Mouse (Mus musculus) cerebellum, postnatal 14 days (tissue): ENCODE data around the gene Retnlg.
"Not testable (repeated sequence)": the region's sequence is repeated elsewhere in the genome, so short reads cannot be mapped to it uniquely, and the experiment has no call there.

Source experiments
- DNase-seq, 2 experiments: peaks; one replicate each; pipeline ENCODE4 v3.0.0; 2021; ENCODE audit warnings: mixed read lengths in 2 of 2

The Retnlg gene

DNA sequence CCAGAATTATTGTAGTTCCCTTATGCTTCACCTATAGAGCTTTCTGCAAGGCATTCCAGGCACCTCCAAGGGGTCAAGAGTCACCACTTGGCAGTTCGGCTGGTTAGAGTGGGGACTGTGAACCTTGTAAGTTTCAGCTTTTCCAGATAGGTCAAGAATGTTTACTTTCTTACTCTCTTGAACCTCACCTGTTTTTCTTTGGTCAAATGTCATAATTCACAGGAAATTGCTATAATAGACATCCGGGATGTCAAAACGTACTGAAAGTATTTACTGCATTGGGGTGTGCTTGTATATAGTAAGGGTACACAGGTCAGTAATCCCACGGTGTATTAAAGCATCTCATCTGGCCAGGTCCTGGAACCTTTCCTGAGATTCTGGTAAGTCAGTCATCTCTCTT lies at the start of gene Retnlg:
TSS of gene Retnlg (plus strand) at position 301 of the 400 bp plus-strand sequence.
- no peak for DNase-seq

DNA sequence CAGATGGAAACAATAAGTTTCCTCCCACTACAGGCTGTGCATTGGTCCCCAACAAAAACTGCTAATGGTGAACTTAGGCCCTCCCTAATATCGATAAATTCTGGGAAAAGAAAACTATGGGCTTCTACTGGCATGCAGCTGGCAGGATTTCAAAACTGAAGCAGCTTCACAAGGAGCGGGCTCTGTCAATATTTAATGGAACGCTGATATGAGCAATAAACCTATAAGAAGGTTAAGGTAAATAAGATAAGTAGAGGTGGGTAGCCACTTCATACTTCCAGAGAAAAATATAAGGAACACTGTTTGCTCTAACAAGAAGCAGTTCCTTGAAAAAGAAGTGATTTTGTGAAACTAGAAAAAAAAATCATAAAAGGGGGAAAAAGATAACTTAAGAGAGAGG lies 45.9 kb upstream of the Retnlg start:
- no peak for DNase-seq

DNA sequence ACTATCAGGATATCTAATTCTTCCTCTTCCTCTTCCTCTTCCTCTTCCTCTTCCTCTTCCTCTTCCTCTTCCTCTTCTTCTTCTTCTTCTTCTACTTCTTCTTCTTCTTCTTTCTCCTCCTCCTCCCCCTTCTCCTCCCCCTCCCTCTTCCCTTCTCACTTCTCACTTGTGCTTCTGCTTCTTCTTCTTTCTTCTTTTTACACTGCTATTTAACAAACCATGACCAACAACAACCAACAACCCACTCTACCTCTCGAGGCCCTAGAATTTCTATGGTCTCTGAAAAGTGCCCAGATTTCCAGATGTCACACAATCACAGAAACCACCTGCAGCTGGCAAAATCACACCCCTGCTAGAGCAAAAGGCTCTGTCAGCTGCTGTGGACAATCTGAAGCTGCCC lies 44.8 kb upstream of the Retnlg start:
- DNase-seq, result no peak

DNA sequence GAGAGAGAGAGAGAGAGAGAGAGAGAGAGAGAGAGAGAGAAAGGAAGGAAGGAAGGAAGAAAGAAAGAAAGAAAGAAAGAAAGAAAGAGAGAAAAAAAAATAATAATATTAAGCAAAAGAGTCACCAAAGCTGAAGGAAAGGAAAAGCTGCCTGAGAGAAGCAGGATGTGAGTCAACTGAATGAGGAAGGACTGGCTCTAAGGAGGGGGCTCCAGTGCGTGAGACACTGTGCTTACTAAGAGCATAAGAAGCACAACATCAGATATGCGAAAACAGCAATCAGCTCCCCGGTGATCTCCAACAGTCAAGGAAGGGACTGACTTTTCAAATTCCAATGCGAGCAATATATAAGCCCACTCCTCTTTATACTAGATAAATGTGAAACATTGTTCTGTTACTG lies 43.4 kb upstream of the Retnlg start:
- DNase-seq, result no peak

DNA sequence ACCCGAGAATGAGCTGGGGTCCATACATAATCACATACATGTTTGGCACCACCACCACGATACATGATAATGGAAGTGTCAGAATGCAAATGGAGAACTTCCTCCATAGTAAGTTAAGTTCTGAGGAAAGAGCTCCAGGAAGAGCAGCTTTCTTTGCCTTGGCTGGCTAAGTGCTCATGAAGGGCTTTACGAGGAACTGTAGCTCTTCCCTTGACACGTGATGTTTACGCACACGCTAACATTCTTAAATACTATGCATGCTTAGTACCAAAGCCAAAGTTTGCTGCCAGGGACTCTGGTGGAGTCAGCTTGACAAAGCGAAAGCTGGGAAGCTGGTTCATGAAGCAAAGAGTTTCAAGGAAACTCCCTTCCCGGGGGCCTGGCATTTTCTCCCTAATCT lies 40.4 kb upstream of the Retnlg start:
- DNase-seq, result no peak

DNA sequence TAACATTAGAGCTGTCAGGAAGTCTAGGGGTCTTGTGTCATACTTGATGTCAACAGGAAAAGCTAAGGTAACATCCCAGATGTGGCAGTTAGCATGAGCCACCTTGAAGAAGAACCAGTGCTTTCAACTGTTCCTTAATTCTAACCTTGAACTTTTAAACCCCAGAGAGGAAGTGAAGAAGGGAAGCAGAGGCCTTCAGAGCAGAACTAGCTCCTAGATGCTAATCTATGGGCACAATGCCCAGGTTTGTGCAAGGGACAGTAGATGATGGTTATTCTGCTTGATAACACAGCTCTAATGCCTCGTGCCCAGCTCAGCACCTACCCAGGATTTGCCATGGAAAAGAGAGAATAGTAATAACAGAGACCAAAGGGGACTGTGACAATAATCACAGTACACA lies 38.8 kb upstream of the Retnlg start:
- DNase-seq, result not testable (repeated sequence)

DNA sequence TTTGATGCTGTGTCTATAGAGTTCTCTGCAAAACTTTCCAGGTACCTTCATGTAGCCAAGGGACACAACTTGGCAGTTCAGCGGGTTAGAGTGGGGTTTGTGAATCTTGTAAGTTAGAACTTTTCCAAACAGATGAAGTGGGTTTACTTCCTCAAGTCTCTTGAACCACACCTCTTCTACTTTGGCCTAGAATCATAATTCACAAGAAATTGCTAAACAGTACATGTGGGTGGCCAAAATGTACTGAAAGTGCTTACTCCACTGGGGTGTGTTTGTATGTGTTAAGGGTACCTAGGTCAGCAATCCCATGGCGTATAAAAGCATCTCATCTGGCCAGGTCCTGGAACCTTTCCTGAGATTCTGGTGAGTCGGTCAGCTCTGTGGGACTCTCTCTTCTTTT lies 30.2 kb upstream of the Retnlg start, which contains the start of gene Retnla:
TSS of gene Retnla (plus strand) at position 286 of the 400 bp plus-strand sequence.
- DNase-seq, result no peak

DNA sequence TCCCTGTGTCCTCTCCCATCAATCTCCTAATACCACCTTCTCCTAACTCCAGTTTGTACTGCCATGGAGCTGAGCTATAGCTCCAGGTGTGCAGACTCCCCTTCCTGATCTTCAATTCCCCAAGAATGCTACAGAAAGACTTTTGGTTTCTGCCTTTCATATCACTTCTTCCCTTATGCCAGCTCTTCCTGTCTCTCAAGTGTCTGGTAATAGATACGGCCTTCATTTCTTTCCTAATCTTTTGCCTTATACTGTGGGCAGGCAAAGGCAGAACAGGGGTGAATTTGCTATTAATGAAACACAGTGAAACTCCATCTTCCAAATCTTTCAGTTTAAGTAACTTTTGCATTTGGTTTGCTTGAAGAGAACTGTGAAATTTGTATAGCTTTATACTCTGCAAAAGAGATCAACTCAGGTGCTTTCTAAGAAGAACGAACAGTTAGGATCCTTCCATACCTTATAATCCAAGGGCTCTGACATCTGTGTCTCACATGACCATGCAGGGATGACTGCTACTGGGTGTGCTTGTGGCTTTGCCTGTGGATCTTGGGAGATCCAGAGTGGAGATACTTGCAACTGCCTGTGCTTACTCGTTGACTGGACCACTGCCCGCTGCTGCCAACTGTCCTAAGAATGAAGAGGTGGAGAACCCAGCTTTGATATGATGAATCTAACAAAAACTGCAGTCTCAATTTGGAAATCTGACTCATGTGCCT lies 28.6 kb upstream of the Retnlg start:
- DNase-seq, result no peak

DNA sequence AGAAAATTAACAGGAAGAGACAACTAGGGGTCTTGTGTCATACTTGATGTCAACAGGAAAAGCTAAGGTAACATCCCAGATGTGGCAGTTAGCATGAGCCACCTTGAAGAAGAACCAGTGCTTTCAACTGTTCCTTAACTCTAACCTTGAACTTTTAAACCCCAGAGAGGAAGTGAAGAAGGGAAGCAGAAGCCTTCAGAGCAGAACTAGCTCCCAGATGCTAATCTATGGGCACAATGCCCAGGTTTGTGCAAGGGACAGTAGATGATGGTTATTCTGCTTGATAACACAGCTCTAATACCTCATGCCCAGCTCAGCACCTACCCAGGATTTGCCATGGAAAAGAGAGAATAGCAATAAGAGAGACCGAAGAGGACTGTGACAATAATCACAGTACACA lies 7.4 kb upstream of the Retnlg start:
- not testable (repeated sequence) for DNase-seq

DNA sequence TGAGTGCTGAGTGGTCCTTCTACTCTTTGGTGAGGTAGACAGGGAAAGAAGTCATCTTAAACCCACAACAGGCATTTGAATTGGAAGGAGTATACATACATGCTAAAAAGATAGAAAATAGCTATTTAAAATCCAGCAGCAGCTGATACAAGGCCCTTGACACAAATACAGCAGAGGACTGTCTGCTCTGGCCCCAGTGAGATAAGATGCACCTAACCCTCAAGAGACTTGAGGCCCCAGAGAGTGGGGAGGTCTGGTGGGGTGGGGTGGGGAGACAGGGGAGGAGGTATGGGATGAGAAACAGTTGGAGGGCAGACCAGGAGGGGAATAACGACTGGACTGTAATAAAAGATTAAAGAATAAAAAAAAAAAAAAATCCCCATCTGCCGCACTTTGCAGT lies 4.7 kb upstream of the Retnlg start:
- DNase-seq, result no peak

DNA sequence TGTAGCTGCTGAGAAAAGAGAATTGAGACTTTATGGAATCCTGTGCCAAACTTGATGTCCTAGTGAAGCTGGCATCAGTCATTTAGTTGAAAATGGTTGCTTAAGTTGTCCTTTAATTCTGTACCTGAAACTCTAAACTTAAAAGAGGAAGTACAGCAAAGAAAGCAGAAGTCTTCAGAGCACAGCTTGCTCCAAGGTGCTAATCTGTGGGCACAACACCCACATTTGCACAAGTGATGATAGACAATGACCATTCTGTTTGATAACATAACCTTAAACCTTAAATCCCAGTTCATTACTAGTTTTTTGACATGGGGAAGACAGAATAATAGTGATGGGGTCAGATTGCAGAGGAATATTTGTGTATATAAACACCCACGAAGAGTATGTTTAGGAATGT lies 3.8 kb upstream of the Retnlg start:
- DNase-seq, result no peak

DNA sequence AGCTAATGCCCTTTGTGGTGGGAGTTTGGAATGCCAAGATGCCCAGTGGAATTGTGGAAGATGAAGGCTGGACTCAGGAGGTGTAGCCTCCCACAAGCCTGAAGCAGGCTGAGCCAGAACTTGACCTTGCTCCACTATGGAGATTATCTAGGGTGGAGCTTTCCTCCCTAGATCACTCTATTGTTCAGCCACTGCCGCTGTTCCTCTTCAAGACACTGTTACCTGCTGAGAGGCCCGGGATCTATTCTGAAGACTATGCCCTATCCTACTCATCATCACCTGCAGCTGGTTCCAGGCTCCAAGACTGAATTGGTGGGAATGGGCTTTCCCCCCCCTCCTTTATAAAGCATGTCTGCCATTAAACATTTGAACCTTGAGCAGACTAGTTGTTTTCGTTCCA lies 2.8 kb upstream of the Retnlg start:
- DNase-seq, result no peak

DNA sequence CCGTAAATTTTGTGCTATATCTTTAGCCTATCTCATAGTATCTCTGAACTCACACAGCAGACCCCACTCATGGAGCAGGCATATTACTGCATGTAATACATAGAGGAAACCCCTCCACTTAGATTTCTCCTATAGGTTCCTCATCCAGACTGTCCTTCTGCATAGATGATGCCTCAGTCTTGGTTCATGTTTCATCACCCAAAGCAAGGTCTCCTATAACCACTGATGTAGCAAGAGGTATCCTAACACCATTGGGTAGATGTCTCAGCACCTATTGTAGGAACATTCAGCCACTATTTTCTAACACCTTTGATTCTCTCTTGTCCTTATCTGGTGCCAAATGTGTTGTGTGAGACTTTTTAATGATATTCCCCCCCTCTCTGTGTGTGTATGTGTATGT lies 667 bp upstream of the Retnlg start:
- DNase-seq, result no peak

DNA sequence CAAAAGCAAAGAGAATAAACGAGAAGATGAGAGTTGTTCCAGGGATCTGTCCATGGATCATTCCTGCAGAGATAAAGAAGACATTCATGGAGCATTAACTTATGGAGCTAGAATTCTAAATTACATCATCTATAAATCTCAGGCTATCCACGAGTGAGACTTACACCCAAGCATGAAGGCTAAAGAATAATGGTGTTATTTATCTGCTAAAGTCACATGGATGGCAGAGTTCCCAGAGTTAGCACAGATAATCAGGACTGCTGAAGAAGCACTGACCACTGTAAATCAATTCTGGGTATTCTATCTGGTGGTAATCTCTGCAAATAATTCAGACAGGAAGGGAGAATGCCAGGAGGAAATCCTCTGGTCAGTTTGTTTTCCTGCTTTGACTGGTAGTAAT lies 18.3 kb downstream of the Retnlg start:
- no peak for DNase-seq

DNA sequence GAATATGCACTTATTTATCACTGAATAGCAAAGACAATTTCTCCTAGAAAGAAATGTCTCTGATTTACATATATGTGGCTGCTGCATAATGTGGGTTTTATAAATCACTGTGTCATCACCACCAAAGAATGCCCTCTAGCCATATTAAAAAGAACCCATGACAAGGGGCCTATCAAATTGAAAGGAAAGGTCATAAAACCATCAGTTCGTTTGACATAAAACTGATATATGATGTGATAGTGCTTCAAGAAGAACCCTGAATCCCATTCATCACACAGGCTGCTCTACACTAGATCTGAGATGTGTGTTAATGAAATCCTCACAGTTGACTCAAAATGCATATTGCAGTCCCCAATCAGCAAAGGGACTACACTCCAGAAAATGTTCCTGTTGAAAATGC lies 27.4 kb downstream of the Retnlg start:
- no peak for DNase-seq

DNA sequence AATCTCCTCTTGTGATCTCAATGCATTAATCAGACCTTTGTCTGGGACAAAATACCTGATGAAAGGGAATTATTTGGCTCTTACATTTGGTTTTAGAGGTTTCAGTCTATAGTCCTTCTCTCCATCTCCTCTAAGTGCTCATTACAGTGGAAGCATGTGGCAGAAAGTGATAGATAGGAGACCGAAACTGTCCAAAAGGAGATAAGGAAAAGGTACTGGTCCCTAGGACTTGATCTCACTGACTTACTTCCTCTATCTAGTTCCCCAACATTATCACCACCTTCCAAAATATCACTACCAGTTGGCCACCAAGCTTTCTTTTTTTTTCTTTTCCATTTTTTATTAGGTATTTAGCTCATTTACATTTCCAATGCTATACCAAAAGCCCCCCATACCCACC lies 38.8 kb downstream of the Retnlg start:
- no peak for DNase-seq

DNA sequence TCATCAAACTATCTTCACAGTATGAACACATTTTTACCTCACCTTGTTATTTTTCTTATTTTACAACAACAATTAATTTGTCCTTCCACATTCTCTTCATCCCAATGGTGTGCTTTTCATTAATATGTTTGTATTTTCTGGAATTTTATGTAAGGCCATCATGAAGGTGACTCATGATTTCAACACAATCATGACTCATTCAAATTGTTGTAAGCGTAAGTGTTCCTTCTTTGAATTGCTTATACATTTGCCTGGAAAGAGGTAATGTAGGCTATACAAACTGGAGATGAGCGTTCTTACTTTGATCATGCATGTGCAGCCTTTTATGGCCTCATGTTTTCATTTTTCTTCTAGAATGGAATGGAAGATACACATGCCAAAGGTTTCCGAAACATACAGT lies 40.8 kb downstream of the Retnlg start:
- DNase-seq, result no peak

DNA sequence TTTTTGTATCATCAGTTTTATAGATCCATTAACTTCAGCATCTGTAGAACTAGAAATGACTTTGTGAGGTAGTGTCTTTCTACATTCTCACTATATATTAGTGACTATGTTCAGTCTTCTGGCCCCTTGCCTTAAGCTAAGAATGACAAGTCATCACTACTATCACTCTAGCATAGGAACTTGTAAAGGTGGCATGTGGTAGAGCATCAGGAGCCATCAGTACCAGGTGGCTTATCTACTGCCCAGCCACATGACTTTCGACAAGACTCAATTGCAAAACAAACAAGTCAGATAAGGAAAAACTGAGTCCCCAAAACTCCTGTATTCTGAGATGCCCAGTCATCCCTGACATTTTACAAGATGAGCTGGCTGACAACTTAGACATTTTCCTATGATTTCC lies 51.3 kb downstream of the Retnlg start:
- no peak for DNase-seq
